Mouse (Mus musculus): ENCODE measurements around the gene Hao2.

- TF ChIP-seq CTCF (IDR thresholded peaks at IDR 0.05; ENCODE audit: extremely low read depth, insufficient read depth, low read length) (no peak), POLR2A (IDR thresholded peaks at IDR 0.05; ENCODE audit: extremely low read depth, insufficient read depth, low read length) (no peak)
These were observed 38.8 kb upstream of the Hao2 start for GRCm38 (mm10) chr3:98931836-98932235.
